Mouse (Mus musculus) CD4-positive, CD25-positive, alpha-beta regulatory T cell, adult 9 weeks (primary cell): Measurements from ENCODE around the gene Pdcd4. TPM values are rescaled to one million over a fixed set of nuclear protein-coding genes. Genes with fewer than 3 reads are reported as not detected.

ENCODE experiments used
- polyA plus RNA-seq: library from polyadenylated mRNA; unstranded; fragments of 100-300 nt; shearing (Covaris generic); gene quantifications from one replicate; pipeline ENCODE4 v1.2.1, GENCODE M21; 2017

Pdcd4 gene
- 118 TPM for polyA plus RNA-seq

GRCm38 (mm10) chr19:53892061-53892460 lies at the start of gene Pdcd4:
TSS of gene Pdcd4 (plus strand) at chr19:53892231.

GRCm38 (mm10) chr19:53943802-53944785 lies 52.1 kb downstream of the Pdcd4 start, which contains the start of the genes Shoc2 and Bbip1:
TSS of gene Shoc2 (plus strand) at chr19:53944306.
TSS of gene Bbip1 (minus strand) at chr19:53944627.

Other genes with a start within 250 kb of the Pdcd4 start
- 0.16 TPM for gene Rbm20, start 214.9 kb upstream of the Pdcd4 start, polyA plus RNA-seq
- 66.7 TPM for gene Shoc2, start 52.1 kb downstream of the Pdcd4 start, polyA plus RNA-seq
- 91.4 TPM for gene Bbip1, start 52.4 kb downstream of the Pdcd4 start, polyA plus RNA-seq
- gene Adra2a, start 151.9 kb downstream of the Pdcd4 start, polyA plus RNA-seq: not detected